Mouse (Mus musculus) ES-E14 (cell line): Measurements from ENCODE around the gene Igsf21. TPM values are rescaled to one million over a fixed set of nuclear protein-coding genes. Genes with fewer than 3 reads are reported as not detected.
A peak's percentile ranks its signal among the peaks of the same experiment; 100 is the strongest.

Experiments
- DNase-seq: peaks from one replicate; pipeline ENCODE4 v3.0.0-alpha.2; 2013; ENCODE audit warnings: low read depth, low spot score
- H3K27ac ChIP-seq: 2 replicates; pipeline ENCODE4 v1.5.1; 2012; ENCODE audit warnings: low read depth, mild to moderate bottlenecking, low read length, moderate library complexity, mixed read lengths; ENCODE audit not compliant: poor library complexity, insufficient read depth, severe bottlenecking
- H3K36me3 ChIP-seq: 2 replicates; pipeline ENCODE4 v1.6.1; 2012; ENCODE audit warnings: mild to moderate bottlenecking, low read length, moderate library complexity, mixed read lengths; ENCODE audit not compliant: control insufficient read depth, poor library complexity, insufficient read depth, severe bottlenecking
- H3K4me1 ChIP-seq, 2 experiments: fragments of 150-350 bp in 1 of 2; sonication (generic) in 1 of 2; 2 replicates each; pipeline ENCODE4 v1.6.1; 2012; ENCODE audit warnings: low read length in 2 of 2, mild to moderate bottlenecking in 1 of 2, mixed read lengths in 1 of 2; ENCODE audit not compliant: control insufficient read depth in 2 of 2, insufficient read depth in 2 of 2, poor library complexity in 1 of 2
- H3K4me3 ChIP-seq, 2 experiments: fragments of 150-350 bp in 1 of 2; sonication (generic) in 1 of 2; 2 replicates each; pipeline ENCODE4 v1.5.1; 2012; ENCODE audit warnings: low read length in 2 of 2, low read depth in 1 of 2, mild to moderate bottlenecking in 1 of 2, mixed read lengths in 1 of 2; ENCODE audit not compliant: insufficient read depth in 1 of 2, poor library complexity in 1 of 2, severe bottlenecking in 1 of 2
- H3K9ac ChIP-seq: 2 replicates; pipeline ENCODE4 v1.6.1; 2012; ENCODE audit warnings: low read depth, mild to moderate bottlenecking, low read length, mixed read lengths; ENCODE audit not compliant: poor library complexity, insufficient read depth, severe bottlenecking
- H3K9me3 ChIP-seq: fragments of 150-350 bp; sonication (generic); 2 replicates; pipeline ENCODE4 v1.6.1; 2012; ENCODE audit warnings: low read depth, mild to moderate bottlenecking, low read length; ENCODE audit not compliant: control insufficient read depth, insufficient read depth
- CHD2 ChIP-seq: IDR thresholded peaks from 2 replicates; pipeline ENCODE4 v1.6.1; 2014; ENCODE audit warnings: mild to moderate bottlenecking, low read depth, low read length, inconsistent platforms
- HCFC1 ChIP-seq: IDR thresholded peaks from 2 replicates; pipeline ENCODE4 v1.6.1; 2012; ENCODE audit warnings: low read length, inconsistent platforms, borderline replicate concordance; ENCODE audit not compliant: insufficient read depth
- MAFK ChIP-seq: IDR thresholded peaks from 2 replicates; pipeline ENCODE4 v1.6.1; 2014; ENCODE audit warnings: mild to moderate bottlenecking, low read depth, low read length, inconsistent platforms; ENCODE audit not compliant: insufficient read depth
- ZC3H11A ChIP-seq: IDR thresholded peaks from 2 replicates; pipeline ENCODE4 v1.6.1; 2012; ENCODE audit warnings: low read depth, mild to moderate bottlenecking, inconsistent platforms, low read length, borderline replicate concordance
- ZNF384 ChIP-seq: IDR thresholded peaks from 2 replicates; pipeline ENCODE4 v1.6.1; 2012; ENCODE audit warnings: low read depth, low read length, inconsistent platforms
- in situ Hi-C, 2 experiments: fragments of 600-800 bp; cut with MboI; formaldehyde crosslinking; loops; one replicate each; pipeline ENCODE4 v1.15.1; 2025; ENCODE audit warnings: low sequenced_read_pairs in 2 of 2, inconsistent platforms in 1 of 2; ENCODE audit not compliant: unreplicated experiment in 2 of 2
- total RNA-seq: library from RNA; depleted of rRNA; stranded (reverse); fragments of 300-350 nt; gene quantifications from 2 replicates; pipeline ENCODE4 v1.2.3, GENCODE M21; 2012

Gene Igsf21
- total RNA-seq, 1 experiment, result 2.5 TPM

GRCm38 (mm10) chr4:140187404-140188145, 59.0 kb downstream of the Igsf21 start:
- Histone ChIP-seq H3K9me3 (no peaks in the 10 kb centered on the region), H3K36me3 (no peaks in the 10 kb centered on the region), H3K4me3 (no peak overlapping the region), H3K9ac (no peak overlapping the region), H3K4me1 (0 out of 4 replicates have a peak, but pooled peaks cover 2% of the 10 kb centered on the region in 2 experiments), H3K27ac (no peak overlapping the region)
- in situ Hi-C loops, result no loop called here
- no peak for TF ChIP-seq CHD2
- no peak for DNase-seq

- Histone ChIP-seq H3K4me1 (peaks cover 0 to 6% of the 10 kb centered on the region in 2 experiments; a peak in 3 of 4 replicates), H3K36me3 (no peaks in the 10 kb centered on the region), H3K9me3 (no peaks in the 10 kb centered on the region), H3K9ac (no peak overlapping the region), H3K4me3 (no peak overlapping the region), H3K27ac (no peak overlapping the region)
- in situ Hi-C loops, result no loop called here
- TF ChIP-seq ZC3H11A, result no peak
- no peak for TF ChIP-seq MAFK
- no peak for TF ChIP-seq HCFC1
- TF ChIP-seq ZNF384, result no peak
- no peak for TF ChIP-seq CHD2
- no peak for DNase-seq
Measured at GRCm38 (mm10) chr4:140179576-140179975, 67.0 kb downstream of the Igsf21 start.

GRCm38 (mm10) chr4:140177055-140177454, 69.5 kb downstream of the Igsf21 start:
- TF ChIP-seq HCFC1 (no peak), ZNF384 (no peak), ZC3H11A (no peak), MAFK (no peak), CHD2 (no peak)
- H3K4me1 ChIP-seq, result peaks cover 0 to 16% of the 10 kb centered on the region in 2 experiments; a peak in 3 of 4 replicates
- no peaks in the 10 kb centered on the region for H3K9me3 ChIP-seq
- H3K36me3 ChIP-seq, result no peaks in the 10 kb centered on the region
- in situ Hi-C loops, result no loop called here
- no peak overlapping the region for H3K9ac ChIP-seq
- peak; percentile 60 for DNase-seq
- no peak overlapping the region for H3K27ac ChIP-seq
- H3K4me3 ChIP-seq, result no peak overlapping the region

- no peak overlapping the region for H3K9ac ChIP-seq
- in situ Hi-C loops, result no loop called here
Measured at GRCm38 (mm10) chr4:140173746-140174399, 72.7 kb downstream of the Igsf21 start.

More at GRCm38 (mm10) chr4:140173746-140174399, 72.7 kb downstream of the Igsf21 start:
- peaks cover 0 to 13% of the 10 kb centered on the region in 2 experiments; a peak in 3 of 4 replicates for H3K4me1 ChIP-seq
- H3K4me3 ChIP-seq, result no peak overlapping the region
- TF ChIP-seq ZC3H11A, result no peak
- TF ChIP-seq MAFK, result no peak
- no peak for TF ChIP-seq ZNF384
- TF ChIP-seq HCFC1, result no peak
- TF ChIP-seq CHD2, result no peak
- H3K27ac ChIP-seq, result no peak overlapping the region
- no peaks in the 10 kb centered on the region for H3K36me3 ChIP-seq
- no peak for DNase-seq
- no peaks in the 10 kb centered on the region for H3K9me3 ChIP-seq
